Mouse (Mus musculus) lung, adult 2 months (tissue): ENCODE data around the gene Leng1. TPM values are rescaled to one million over a fixed set of nuclear protein-coding genes. Genes with fewer than 3 reads are reported as not detected.

ENCODE experiments used
- DNase-seq: peaks from one replicate; pipeline ENCODE4 v3.0.0; 2022
- H3K4me1 ChIP-seq: fragments of 200-500 bp; 2 replicates; pipeline ENCODE4 v1.6.1; 2011; ENCODE audit warnings: low read length; ENCODE audit not compliant: control insufficient read depth, insufficient read depth
- H3K4me3 ChIP-seq: fragments of 200-500 bp; replicated peaks from 2 replicates; pipeline ENCODE3; 2011; ENCODE audit warnings: low read depth, mild to moderate bottlenecking, control low read depth, low read length; ENCODE audit errors: extremely low read depth
- CTCF ChIP-seq: fragments of 200-500 bp; IDR thresholded peaks from 2 replicates; pipeline ENCODE4 v1.5.1; 2011; ENCODE audit warnings: mild to moderate bottlenecking, low read length, control low read depth; ENCODE audit not compliant: insufficient read depth
- POLR2A ChIP-seq: fragments of 200-500 bp; IDR thresholded peaks from 2 replicates; pipeline ENCODE4 v1.6.1; 2011; ENCODE audit warnings: low read depth, mild to moderate bottlenecking, control low read depth, low read length, borderline replicate concordance; ENCODE audit errors: extremely low read depth
- WGBS: fragments of 180-500 bp; shearing (Covaris S2); methylation state at CpG from one replicate; pipeline ENCODE4 v1.1.7; 2018; 5-methylcytosine and 5-hydroxymethylcytosine counted together
- polyA plus RNA-seq: library from polyadenylated mRNA; depleted of rRNA; stranded (reverse); fragments of >200 nt; gene quantifications from 2 replicates; pipeline ENCODE4 v1.2.3, GENCODE M21; 2012

Gene Leng1
- polyA plus RNA-seq, 1 experiment: 3.8 TPM

GRCm38 (mm10) chr7:3630478-3630815, 35.2 kb downstream of the Leng1 start:
- H3K4me3 ChIP-seq: peak overlapping the region; percentile 94
- H3K4me1 ChIP-seq: peaks cover 14% of the 10 kb centered on the region
- no peak for DNase-seq
- WGBS: 49% methylated on average over 3 of the region's 3 CpGs
- TF ChIP-seq CTCF (no peak), POLR2A (no peak)

- H3K4me3 ChIP-seq: peak within 1 kb of the TSS; percentile 94
- DNase-seq: peak; percentile 94
- WGBS: 1% methylated on average over 47 of the region's 47 CpGs
- TF ChIP-seq CTCF: no peak
- peak; percentile 67; the same call in 1 of the 2 replicates for TF ChIP-seq POLR2A
- H3K4me1 ChIP-seq: peaks cover 14% of the 10 kb centered on the region
These were observed 35.8 kb downstream of the Leng1 start, which contains the start of the genes Tfpt and Prpf31 for GRCm38 (mm10) chr7:3629543-3630477. Gene Tfpt (minus strand): TSS chr7:3629929. Gene Prpf31 (plus strand): TSS chr7:3629985.

GRCm38 (mm10) chr7:3629030-3629429, 36.6 kb downstream of the Leng1 start:
- Histone ChIP-seq H3K4me1 (peaks cover 14% of the 10 kb centered on the region), H3K4me3 (peak overlapping the region; percentile 94)
- whole genome bisulfite sequencing: 28% methylated on average over 4 of the region's 4 CpGs
- TF ChIP-seq POLR2A (no peak), CTCF (no peak)
- no peak for DNase-seq

GRCm38 (mm10) chr7:3617242-3617995, 48.2 kb downstream of the Leng1 start, which contains the start of gene Ndufa3:
Gene Ndufa3 (plus strand): TSS chr7:3617373.
- TF ChIP-seq POLR2A: peak; percentile 89; the same call in 1 of the 2 replicates
- TF ChIP-seq CTCF: no peak
- WGBS: under 1% methylated on average over 32 of the region's 32 CpGs
- Histone ChIP-seq H3K4me1 (no peaks in the 10 kb centered on the region), H3K4me3 (peak within 1 kb of the TSS; percentile 95)
- peak; percentile 77 for DNase-seq

GRCm38 (mm10) chr7:3616389-3617241, 49.0 kb downstream of the Leng1 start:
- TF ChIP-seq CTCF (0 out of 2 replicates have a peak, but pooled peaks have one; percentile 14), POLR2A (no peak)
- Histone ChIP-seq H3K4me3 (no peak overlapping the region), H3K4me1 (no peaks in the 10 kb centered on the region)
- 39% methylated on average over 6 of the region's 6 CpGs for WGBS
- no peak for DNase-seq

GRCm38 (mm10) chr7:3616057-3616388, 49.6 kb downstream of the Leng1 start, which contains the start of gene Oscar:
Gene Oscar (minus strand): TSS chr7:3616157.
- Histone ChIP-seq H3K4me3 (no peak within 1 kb of the TSS), H3K4me1 (no peaks in the 10 kb centered on the region)
- TF ChIP-seq CTCF (no peak), POLR2A (no peak)
- WGBS: 70% methylated on average over 4 of the region's 4 CpGs
- no peak for DNase-seq

- TF ChIP-seq POLR2A (no peak), CTCF (no peak)
- no peak overlapping the region for H3K4me3 ChIP-seq
- no peaks in the 10 kb centered on the region for H3K4me1 ChIP-seq
- no peak for DNase-seq
- WGBS: 61% methylated on average over 3 of the region's 3 CpGs
These were observed 51.6 kb downstream of the Leng1 start for GRCm38 (mm10) chr7:3614021-3614420.

GRCm38 (mm10) chr7:3611006-3611405, 54.6 kb downstream of the Leng1 start:
- no peak for DNase-seq
- no peak overlapping the region for H3K4me3 ChIP-seq
- TF ChIP-seq CTCF (no peak), POLR2A (no peak)
- WGBS: 87% methylated on average over 13 of the region's 13 CpGs
- H3K4me1 ChIP-seq: no peaks in the 10 kb centered on the region
